Mouse (Mus musculus): Measurements from ENCODE around the gene Gm527. TPM values are rescaled to one million over a fixed set of nuclear protein-coding genes. Genes with fewer than 3 reads are reported as not detected.

Gene Gm527
- 10.9 and 19.3 TPM in 2 replicates for total RNA-seq (2014; rRNA removed)
- 1.2 and 2.3 TPM in 2 replicates for polyA plus RNA-seq (2015; fragmentation: Nextera tagmentation; extraction: Ambion mirVana)

- no peak for TF ChIP-seq CTCF (IDR thresholded peaks at IDR 0.05; ENCODE audit: low read depth)
- ATAC-seq (peak; percentile 100), DNase-seq (ENCODE audit: low spot score) (peak; percentile 98)
- WGBS = under 1% methylated on average over 71 of the region's 93 CpGs
- Histone ChIP-seq H3K27me3 (ENCODE audit: insufficient read depth, low read length) (no peaks in the 10 kb centered on the region), H3K4me2 (ENCODE audit: low read depth, low read length) (peak within 1 kb of the TSS; percentile 95), H3K4me1 (ENCODE audit: insufficient read depth, low read length) (no peaks in the 10 kb centered on the region), H3K36me3 (ENCODE audit: insufficient read depth, low read length) (no peaks in the 10 kb centered on the region), H3K27ac (peak within 1 kb of the TSS; percentile 75), H3K9me3 (ENCODE audit: low read length) (no peaks in the 10 kb centered on the region), H3K9ac (replicated peaks; ENCODE audit: low read length) (peak within 1 kb of the TSS; percentile 92), H3K4me3 (ENCODE audit: low read length) (peak within 1 kb of the TSS; percentile 89)
These were observed at the start of gene Gm527 for GRCm38 (mm10) chr12:64917578-64918471. Gm527 (plus strand) TSS chr12:64917906.

GRCm38 (mm10) chr12:64871103-64871502 is 46.6 kb upstream of the Gm527 start:
- Histone ChIP-seq H3K4me1 (ENCODE audit: insufficient read depth, low read length) (no peaks in the 10 kb centered on the region), H3K27me3 (ENCODE audit: insufficient read depth, low read length) (no peaks in the 10 kb centered on the region), H3K27ac (no peak overlapping the region), H3K36me3 (ENCODE audit: insufficient read depth, low read length) (no peaks in the 10 kb centered on the region), H3K9ac (replicated peaks; ENCODE audit: low read length) (no peak overlapping the region), H3K9me3 (ENCODE audit: low read length) (no peaks in the 10 kb centered on the region), H3K4me3 (ENCODE audit: low read length) (no peak overlapping the region), H3K4me2 (ENCODE audit: low read depth, low read length) (no peak overlapping the region)
- ATAC-seq = no peak
- no peak for TF ChIP-seq CTCF (IDR thresholded peaks at IDR 0.05; ENCODE audit: low read depth)
- WGBS = 47% methylated on average over 4 of the region's 4 CpGs
- no peak for DNase-seq (ENCODE audit: low spot score)

GRCm38 (mm10) chr12:64897060-64897730 is 20.5 kb upstream of the Gm527 start:
- 44% methylated on average over 4 of the region's 4 CpGs for WGBS
- no peak overlapping the region for H3K27ac ChIP-seq

GRCm38 (mm10) chr12:64902506-64902905 is 15.2 kb upstream of the Gm527 start:
- Histone ChIP-seq H3K4me2 (ENCODE audit: low read depth, low read length) (no peak overlapping the region), H3K36me3 (ENCODE audit: insufficient read depth, low read length) (no peaks in the 10 kb centered on the region), H3K9me3 (ENCODE audit: low read length) (no peaks in the 10 kb centered on the region), H3K4me3 (ENCODE audit: low read length) (no peak overlapping the region), H3K27me3 (ENCODE audit: insufficient read depth, low read length) (no peaks in the 10 kb centered on the region), H3K27ac (no peak overlapping the region), H3K4me1 (ENCODE audit: insufficient read depth, low read length) (no peaks in the 10 kb centered on the region), H3K9ac (replicated peaks; ENCODE audit: low read length) (no peak overlapping the region)
- peak; percentile 38 for ATAC-seq
- TF ChIP-seq CTCF (IDR thresholded peaks at IDR 0.05; ENCODE audit: low read depth) = no peak
- 40% methylated on average over 8 of the region's 8 CpGs for WGBS
- DNase-seq (ENCODE audit: low spot score) = peak; percentile 50

More at GRCm38 (mm10) chr12:64897060-64897730, 20.5 kb upstream of the Gm527 start:
- TF ChIP-seq CTCF (IDR thresholded peaks at IDR 0.05; ENCODE audit: low read depth) = peak; percentile 95
- H3K9me3 ChIP-seq (ENCODE audit: low read length) = no peaks in the 10 kb centered on the region
- H3K4me1 ChIP-seq (ENCODE audit: insufficient read depth, low read length) = no peaks in the 10 kb centered on the region
- no peak overlapping the region for H3K4me3 ChIP-seq (ENCODE audit: low read length)
- H3K27me3 ChIP-seq (ENCODE audit: insufficient read depth, low read length) = no peaks in the 10 kb centered on the region
- peak; percentile 85 for DNase-seq (ENCODE audit: low spot score)
- no peaks in the 10 kb centered on the region for H3K36me3 ChIP-seq (ENCODE audit: insufficient read depth, low read length)
- ATAC-seq = peak; percentile 79; the same call in 1 of the 2 replicates
- H3K4me2 ChIP-seq (ENCODE audit: low read depth, low read length) = no peak overlapping the region
- no peak overlapping the region for H3K9ac ChIP-seq (replicated peaks; ENCODE audit: low read length)

GRCm38 (mm10) chr12:64903186-64903585 is 14.5 kb upstream of the Gm527 start:
- Histone ChIP-seq H3K27me3 (ENCODE audit: insufficient read depth, low read length) (no peaks in the 10 kb centered on the region), H3K9ac (replicated peaks; ENCODE audit: low read length) (no peak overlapping the region), H3K27ac (no peak overlapping the region), H3K4me2 (ENCODE audit: low read depth, low read length) (no peak overlapping the region), H3K4me1 (ENCODE audit: insufficient read depth, low read length) (no peaks in the 10 kb centered on the region), H3K4me3 (ENCODE audit: low read length) (no peak overlapping the region), H3K9me3 (ENCODE audit: low read length) (no peaks in the 10 kb centered on the region), H3K36me3 (ENCODE audit: insufficient read depth, low read length) (no peaks in the 10 kb centered on the region)
- ATAC-seq (no peak), DNase-seq (ENCODE audit: low spot score) (no peak)
- WGBS = 71% methylated on average over 8 of the region's 8 CpGs
- no peak for TF ChIP-seq CTCF (IDR thresholded peaks at IDR 0.05; ENCODE audit: low read depth)

GRCm38 (mm10) chr12:64912996-64913395 is 4.7 kb upstream of the Gm527 start:
- H3K27ac ChIP-seq = no peak overlapping the region
- TF ChIP-seq CTCF (IDR thresholded peaks at IDR 0.05; ENCODE audit: low read depth) = no peak
- no peaks in the 10 kb centered on the region for H3K36me3 ChIP-seq (ENCODE audit: insufficient read depth, low read length)
- no peak overlapping the region for H3K4me2 ChIP-seq (ENCODE audit: low read depth, low read length)
- ATAC-seq (no peak), DNase-seq (ENCODE audit: low spot score) (no peak)
- H3K9ac ChIP-seq (replicated peaks; ENCODE audit: low read length) = no peak overlapping the region
- H3K4me1 ChIP-seq (ENCODE audit: insufficient read depth, low read length) = no peaks in the 10 kb centered on the region
- WGBS = 53% methylated on average over 6 of the region's 6 CpGs
- no peak overlapping the region for H3K4me3 ChIP-seq (ENCODE audit: low read length)
- no peaks in the 10 kb centered on the region for H3K9me3 ChIP-seq (ENCODE audit: low read length)
- H3K27me3 ChIP-seq (ENCODE audit: insufficient read depth, low read length) = no peaks in the 10 kb centered on the region
